Mouse (Mus musculus) hindbrain, embryonic 14.5 days (tissue): ENCODE data around the gene Psmb3. TPM values are rescaled to one million over a fixed set of nuclear protein-coding genes. Genes with fewer than 3 reads are reported as not detected.
"Not testable (repeated sequence)": the region's sequence is repeated elsewhere in the genome, so short reads cannot be mapped to it uniquely, and the experiment has no call there.

ENCODE experiments used
- ATAC-seq: fragments of 200-750 bp; cut with Nextera tagmentation; 2 replicates; pipeline ENCODE4 v1.8.0; 2017; ENCODE audit warnings: moderate number of reproducible peaks, mild to moderate bottlenecking, moderate TSS enrichment, moderate library complexity; ENCODE audit not compliant: low FRiP score
- DNase-seq: peaks from one replicate; pipeline ENCODE4 v3.0.0-alpha.2; 2015; ENCODE audit warnings: low spot score
- H3K27ac ChIP-seq: fragments of 300-500 bp; sonication (generic); 2 replicates; pipeline ENCODE4 v1.5.1; 2014; ENCODE audit warnings: mild to moderate bottlenecking, moderate library complexity
- H3K27me3 ChIP-seq: fragments of 300-500 bp; sonication (generic); 2 replicates; pipeline ENCODE4 v1.6.1; 2014; ENCODE audit warnings: mild to moderate bottlenecking, low read length, mixed read lengths; ENCODE audit not compliant: control insufficient read depth, insufficient read depth
- H3K36me3 ChIP-seq: fragments of 300-500 bp; sonication (generic); replicated peaks from 2 replicates; pipeline ENCODE4 v1.6.1; 2014; ENCODE audit not compliant: control insufficient read depth, insufficient read depth
- H3K4me1 ChIP-seq: fragments of 300-500 bp; sonication (generic); replicated peaks from 2 replicates; pipeline ENCODE4 v1.6.1; 2014; ENCODE audit warnings: antibody characterized with exemption, low read length, mixed read lengths; ENCODE audit not compliant: control insufficient read depth, insufficient read depth
- H3K4me2 ChIP-seq: fragments of 300-500 bp; sonication (generic); replicated peaks from 2 replicates; pipeline ENCODE4 v1.6.1; 2014; ENCODE audit warnings: mild to moderate bottlenecking, moderate library complexity
- H3K4me3 ChIP-seq: fragments of 300-500 bp; sonication (generic); replicated peaks from 2 replicates; pipeline ENCODE4 v1.5.1; 2014; ENCODE audit warnings: mild to moderate bottlenecking, low read length
- H3K9ac ChIP-seq: fragments of 300-500 bp; sonication (generic); 2 replicates; pipeline ENCODE4 v1.6.1; 2014
- H3K9me3 ChIP-seq: fragments of 300-500 bp; sonication (generic); 2 replicates; pipeline ENCODE4 v1.6.1; 2016; ENCODE audit warnings: low read length; ENCODE audit not compliant: control insufficient read depth
- WGBS: fragments of 180-500 bp; shearing (Covaris S2); extraction: QIAGEN DNeasy Blood & Tissue Kit; methylation state at CpG from one replicate; pipeline ENCODE4 v1.1.7; 2014; 5-methylcytosine and 5-hydroxymethylcytosine counted together
- polyA plus RNA-seq: library from polyadenylated mRNA; unstranded; fragments of >200 nt; fragmentation: Nextera tagmentation; extraction: Ambion mirVana; gene quantifications from 2 replicates; pipeline ENCODE4 v1.2.1, GENCODE M21; 2014

Psmb3 gene
- polyA plus RNA-seq: 436 and 489 TPM in 2 replicates

- H3K4me3 ChIP-seq: peak within 1 kb of the TSS; percentile 78
- DNase-seq: peak; percentile 100
- H3K27me3 ChIP-seq: no peaks in the 10 kb centered on the region
- ATAC-seq: peak; percentile 88
- peak within 1 kb of the TSS; percentile 74 for H3K27ac ChIP-seq
- WGBS: under 1% methylated on average over 35 of the region's 35 CpGs
- peak within 1 kb of the TSS; percentile 70 for H3K9ac ChIP-seq
- peaks cover 25% of the 10 kb centered on the region for H3K36me3 ChIP-seq
- H3K4me2 ChIP-seq: peak within 1 kb of the TSS; percentile 86
- H3K4me1 ChIP-seq: peaks cover 25% of the 10 kb centered on the region
- H3K9me3 ChIP-seq: no peaks in the 10 kb centered on the region
These were observed at the start of gene Psmb3 for GRCm38 (mm10) chr11:97703039-97703826. Gene Psmb3, plus strand, starts transcription at chr11:97703399.

DNA sequence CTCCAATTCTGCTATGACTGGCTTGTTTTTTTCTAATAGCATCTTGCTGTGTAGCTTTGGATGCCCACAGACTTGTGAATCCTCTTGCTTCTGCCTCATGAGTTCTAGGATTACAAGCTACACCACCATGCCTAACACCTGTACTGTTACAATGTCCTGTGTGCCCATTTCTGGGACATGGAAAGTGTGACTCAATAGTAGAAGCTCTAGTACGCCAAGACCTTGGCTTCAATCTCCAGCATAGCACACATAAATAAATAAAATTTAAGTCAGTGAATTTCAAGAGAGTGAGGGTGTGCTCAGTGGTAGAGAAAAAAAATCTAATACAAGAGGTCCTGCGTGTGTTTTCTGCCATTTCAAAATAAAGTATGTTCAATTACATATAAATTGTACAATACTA lies 49.0 kb upstream of the Psmb3 start:
- Histone ChIP-seq H3K27me3 (no peaks in the 10 kb centered on the region), H3K4me3 (no peak overlapping the region), H3K9me3 (no peaks in the 10 kb centered on the region), H3K4me1 (no peaks in the 10 kb centered on the region), H3K9ac (no peak overlapping the region), H3K36me3 (no peaks in the 10 kb centered on the region), H3K27ac (no peak overlapping the region), H3K4me2 (no peak overlapping the region)
- DNase-seq (no peak), ATAC-seq (no peak)
- WGBS: 92% methylated on average over 2 of the region's 2 CpGs

- 70% methylated on average over 14 of the region's 14 CpGs for WGBS
- peaks cover 8% of the 10 kb centered on the region for H3K27me3 ChIP-seq
- no peak overlapping the region for H3K4me2 ChIP-seq
- no peak overlapping the region for H3K27ac ChIP-seq
- no peaks in the 10 kb centered on the region for H3K9me3 ChIP-seq
- peaks cover 8% of the 10 kb centered on the region for H3K4me1 ChIP-seq
- H3K36me3 ChIP-seq: no peaks in the 10 kb centered on the region
- DNase-seq (no peak), ATAC-seq (no peak)
- H3K4me3 ChIP-seq: no peak overlapping the region
- no peak overlapping the region for H3K9ac ChIP-seq
These were observed 46.8 kb upstream of the Psmb3 start for GRCm38 (mm10) chr11:97656269-97656971.

GRCm38 (mm10) chr11:97657184-97657945 lies 45.8 kb upstream of the Psmb3 start:
- Histone ChIP-seq H3K9ac (no peak overlapping the region), H3K4me2 (no peak overlapping the region), H3K4me1 (peaks cover 11% of the 10 kb centered on the region), H3K9me3 (no peaks in the 10 kb centered on the region), H3K4me3 (no peak overlapping the region), H3K27me3 (peaks cover 17% of the 10 kb centered on the region), H3K36me3 (no peaks in the 10 kb centered on the region), H3K27ac (no peak overlapping the region)
- ATAC-seq: no peak
- DNase-seq: no peak
- 49% methylated on average over 4 of the region's 6 CpGs for WGBS

DNA sequence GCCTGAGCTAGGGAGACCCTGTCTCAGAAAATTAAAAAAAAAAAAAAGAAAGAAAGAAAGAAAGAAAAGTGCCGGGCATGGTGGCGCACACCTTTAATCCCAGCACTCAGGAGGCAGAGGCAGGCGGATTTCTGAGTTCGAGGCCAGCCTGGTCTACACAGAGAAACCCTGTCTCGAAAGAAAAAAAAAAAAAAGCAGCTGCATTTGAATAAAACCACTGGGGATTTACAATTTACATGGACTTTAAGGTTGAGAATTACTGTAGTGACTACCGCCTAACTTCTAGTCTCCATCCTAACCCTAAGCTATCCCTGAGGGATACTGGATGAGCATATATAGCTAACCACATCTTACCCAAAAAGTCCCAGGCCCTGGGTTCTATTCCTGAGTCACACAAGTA lies 45.2 kb upstream of the Psmb3 start:
- not testable (repeated sequence) for H3K4me3 ChIP-seq, H3K9ac ChIP-seq, H3K4me2 ChIP-seq, ATAC-seq, DNase-seq, H3K36me3 ChIP-seq, H3K9me3 ChIP-seq, H3K27ac ChIP-seq
- peaks cover 19% of the 10 kb centered on the region for H3K27me3 ChIP-seq
- H3K4me1 ChIP-seq: peaks cover 11% of the 10 kb centered on the region
- 89% methylated on average over 6 of the region's 6 CpGs for WGBS

DNA sequence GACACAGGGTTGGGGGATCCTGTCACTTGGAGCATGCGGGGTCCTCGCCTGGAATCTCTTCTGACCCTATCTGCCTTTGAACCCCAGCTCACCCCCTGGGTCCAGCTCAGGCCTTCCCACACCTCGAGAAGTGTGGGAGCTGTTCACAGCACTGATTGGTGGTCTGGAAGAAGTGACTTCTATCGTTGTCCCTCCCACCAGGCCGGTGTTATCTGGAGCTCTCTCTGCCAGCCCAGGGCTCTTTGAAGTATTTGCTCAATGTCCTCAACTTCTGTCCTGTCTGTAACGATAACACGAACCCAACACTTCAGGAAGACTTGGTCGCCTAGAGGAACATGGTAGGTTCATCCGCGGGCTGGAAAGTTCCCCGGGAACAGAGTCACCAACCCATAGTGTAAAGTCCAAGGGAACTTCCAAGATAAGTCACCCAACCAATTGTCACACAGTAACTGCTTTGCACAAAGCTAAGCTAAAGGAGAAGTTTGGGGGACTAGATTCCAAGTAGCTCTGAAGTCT lies 44.4 kb upstream of the Psmb3 start:
- H3K27me3 ChIP-seq: peaks cover 19% of the 10 kb centered on the region
- H3K4me1 ChIP-seq: peaks cover 11% of the 10 kb centered on the region
- no peak for DNase-seq
- no peak overlapping the region for H3K27ac ChIP-seq
- H3K4me3 ChIP-seq: no peak overlapping the region
- ATAC-seq: no peak
- WGBS: 77% methylated on average over 11 of the region's 11 CpGs
- H3K9ac ChIP-seq: no peak overlapping the region
- H3K4me2 ChIP-seq: 0 out of 2 replicates have a peak overlapping the region, but pooled peaks have one; percentile 75
- H3K36me3 ChIP-seq: no peaks in the 10 kb centered on the region
- no peaks in the 10 kb centered on the region for H3K9me3 ChIP-seq

GRCm38 (mm10) chr11:97659267-97659989 lies 43.8 kb upstream of the Psmb3 start:
- Histone ChIP-seq H3K36me3 (no peaks in the 10 kb centered on the region), H3K27me3 (peaks cover 19% of the 10 kb centered on the region), H3K9ac (peak overlapping the region; percentile 79), H3K9me3 (no peaks in the 10 kb centered on the region), H3K4me1 (peaks cover 14% of the 10 kb centered on the region), H3K4me2 (peak overlapping the region; percentile 75), H3K27ac (peak overlapping the region; percentile 74), H3K4me3 (peak overlapping the region; percentile 91)
- WGBS: 13% methylated on average over 13 of the region's 13 CpGs
- DNase-seq (no peak), ATAC-seq (peak; percentile 5; the same call in 1 of the 2 replicates)

DNA sequence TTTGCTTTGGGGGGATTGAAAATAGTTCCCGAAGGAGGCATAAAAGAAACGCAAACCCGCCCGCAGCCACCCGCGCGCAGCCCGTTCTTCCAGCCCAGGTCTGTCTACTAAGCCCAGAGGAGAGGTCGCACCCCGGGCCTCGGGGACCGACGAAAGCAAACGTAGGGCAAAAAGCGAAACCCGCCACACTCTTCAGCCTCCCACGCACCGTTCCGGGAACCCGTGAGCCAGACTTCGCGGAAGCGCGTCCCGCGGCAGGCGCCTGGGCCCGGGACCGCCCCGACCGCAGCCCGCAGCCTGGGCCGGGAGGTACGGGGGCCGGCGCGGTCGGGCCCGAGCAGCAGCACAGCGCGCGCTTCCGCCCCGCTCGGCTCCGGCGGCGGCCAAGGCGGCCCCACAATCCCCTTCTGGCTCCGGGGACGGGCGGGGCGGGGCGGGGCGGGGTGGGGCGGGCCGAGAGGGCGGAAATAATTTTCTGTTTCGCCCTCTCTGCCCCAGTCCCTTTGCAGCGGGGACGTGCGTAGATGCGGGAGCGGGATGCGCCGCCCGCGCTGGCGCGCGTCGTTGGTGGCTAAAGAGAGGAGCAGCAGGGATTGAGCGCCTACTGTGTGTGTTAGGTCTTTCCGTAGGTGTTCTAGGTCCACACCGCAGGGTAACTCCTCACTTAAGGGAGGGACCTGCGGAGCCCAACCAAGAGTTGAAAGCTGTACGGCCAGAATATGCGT lies 43.0 kb upstream of the Psmb3 start:
- Histone ChIP-seq H3K9ac (peak overlapping the region; percentile 79), H3K4me2 (peak overlapping the region; percentile 75), H3K36me3 (no peaks in the 10 kb centered on the region), H3K9me3 (no peaks in the 10 kb centered on the region), H3K27ac (peak overlapping the region; percentile 74), H3K4me1 (peaks cover 21% of the 10 kb centered on the region), H3K27me3 (peaks cover 19% of the 10 kb centered on the region), H3K4me3 (peak overlapping the region; percentile 91)
- DNase-seq (peak; percentile 64), ATAC-seq (peak; percentile 86)
- under 1% methylated on average over 55 of the region's 78 CpGs for WGBS
